Mouse (Mus musculus): ENCODE measurements around the gene Fhod1. TPM values are rescaled to one million over a fixed set of nuclear protein-coding genes. Genes with fewer than 3 reads are reported as not detected.

Gene Fhod1
- total and polyA plus RNA-seq, 3 experiments = 1.7 to 6.1 (median 4.7) TPM

- no peaks in the 10 kb centered on the region for H3K36me3 ChIP-seq (replicated peaks)
- DNase-seq (ENCODE audit: low spot score) = no peak
- ATAC-seq (ENCODE audit: extremely low read depth, insufficient number of reproducible peaks, low FRiP score, poor library complexity, severe bottlenecking) = no peak
- H3K4me3 ChIP-seq (ENCODE audit: low read depth, low read length) = no peak overlapping the region
- TF ChIP-seq GATA1 (IDR thresholded peaks at IDR 0.05; ENCODE audit: borderline replicate concordance, low read length) = no peak
- no peak for TF ChIP-seq TAL1 (conservative IDR thresholded peaks at IDR 0.05; ENCODE audit: low read depth, low read length)
- no peak for TF ChIP-seq GATA2 (IDR thresholded peaks at IDR 0.05; ENCODE audit: borderline replicate concordance, low read depth, low read length)
- no peak for TF ChIP-seq POLR2AphosphoS5 (IDR thresholded peaks at IDR 0.05; ENCODE audit: insufficient replicate concordance, low read depth, low read length)
- TF ChIP-seq CTCF (IDR thresholded peaks at IDR 0.05; ENCODE audit: low read depth, low read length) = no peak
- no peaks in the 10 kb centered on the region for H3K4me1 ChIP-seq (ENCODE audit: insufficient read depth, low read depth, low read length)
- H3K9me3 ChIP-seq (replicated peaks) = no peaks in the 10 kb centered on the region
- H3K27me3 ChIP-seq (ENCODE audit: insufficient read depth, low read length) = peaks cover 53% of the 10 kb centered on the region
These were observed 32.6 kb upstream of the Fhod1 start for GRCm38 (mm10) chr8:105380308-105380707.

DNA sequence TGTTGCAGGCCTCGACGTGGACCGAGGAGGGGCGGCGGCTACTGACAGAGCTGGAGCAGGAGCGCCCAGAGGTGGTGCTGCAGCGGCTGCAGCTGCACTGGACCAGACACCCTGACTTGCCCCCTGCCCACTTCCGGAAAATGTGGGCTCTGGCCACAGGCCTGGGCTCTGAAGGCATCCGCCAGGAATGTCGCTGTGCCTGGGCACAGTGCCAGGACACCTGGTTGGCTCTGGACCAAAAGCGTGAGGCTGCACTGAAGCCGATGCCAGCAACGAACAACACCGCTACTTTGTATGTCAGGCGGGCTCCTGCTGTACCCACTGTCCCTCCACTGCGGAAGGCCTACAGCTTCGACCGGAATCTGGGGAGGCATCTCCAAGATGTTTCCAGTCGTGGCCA, 30.9 kb upstream of the Fhod1 start:
- Histone ChIP-seq H3K36me3 (replicated peaks) (no peaks in the 10 kb centered on the region), H3K27me3 (ENCODE audit: insufficient read depth, low read length) (peaks cover 54% of the 10 kb centered on the region), H3K4me1 (ENCODE audit: insufficient read depth, low read depth, low read length) (no peaks in the 10 kb centered on the region), H3K9me3 (replicated peaks) (peaks cover 5% of the 10 kb centered on the region; the same call in 1 of the 2 replicates), H3K4me3 (ENCODE audit: low read depth, low read length) (no peak overlapping the region)
- no peak for TF ChIP-seq TAL1 (conservative IDR thresholded peaks at IDR 0.05; ENCODE audit: low read depth, low read length)
- no peak for TF ChIP-seq CTCF (IDR thresholded peaks at IDR 0.05; ENCODE audit: low read depth, low read length)
- TF ChIP-seq POLR2AphosphoS5 (IDR thresholded peaks at IDR 0.05; ENCODE audit: insufficient replicate concordance, low read depth, low read length) = no peak
- TF ChIP-seq GATA2 (IDR thresholded peaks at IDR 0.05; ENCODE audit: borderline replicate concordance, low read depth, low read length) = no peak
- TF ChIP-seq GATA1 (IDR thresholded peaks at IDR 0.05; ENCODE audit: borderline replicate concordance, low read length) = no peak
- ATAC-seq (ENCODE audit: extremely low read depth, insufficient number of reproducible peaks, low FRiP score, poor library complexity, severe bottlenecking) (no peak), DNase-seq (ENCODE audit: low spot score) (no peak)

DNA sequence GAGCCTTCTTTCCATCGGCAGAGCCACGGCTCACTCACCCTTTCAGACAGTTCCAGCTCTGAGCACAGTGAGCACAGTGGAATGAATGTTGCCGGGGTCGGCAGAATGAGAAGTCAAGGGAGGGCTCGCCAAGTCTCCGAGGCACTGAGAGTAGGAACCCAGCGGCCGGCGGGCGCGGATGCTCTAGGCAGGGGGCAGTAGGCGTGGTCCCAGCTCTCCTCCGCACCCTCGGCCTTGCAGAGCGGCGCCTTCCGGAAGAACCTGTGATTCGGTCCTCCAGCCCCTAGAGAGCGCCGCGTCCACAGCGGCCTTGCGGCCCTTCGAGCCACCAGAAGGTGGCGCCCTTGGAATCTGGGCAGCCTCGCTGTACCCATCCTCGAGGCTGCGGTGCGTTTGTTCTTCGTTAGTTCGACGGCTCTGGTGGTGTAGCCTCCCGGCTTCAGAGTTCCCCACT, 26.8 kb upstream of the Fhod1 start:
- H3K36me3 ChIP-seq (replicated peaks) = no peaks in the 10 kb centered on the region
- TF ChIP-seq POLR2AphosphoS5 (IDR thresholded peaks at IDR 0.05; ENCODE audit: insufficient replicate concordance, low read depth, low read length) = no peak
- no peak for TF ChIP-seq TAL1 (conservative IDR thresholded peaks at IDR 0.05; ENCODE audit: low read depth, low read length)
- no peak for TF ChIP-seq GATA2 (IDR thresholded peaks at IDR 0.05; ENCODE audit: borderline replicate concordance, low read depth, low read length)
- no peak for TF ChIP-seq GATA1 (IDR thresholded peaks at IDR 0.05; ENCODE audit: borderline replicate concordance, low read length)
- TF ChIP-seq CTCF (IDR thresholded peaks at IDR 0.05; ENCODE audit: low read depth, low read length) = no peak
- H3K27me3 ChIP-seq (ENCODE audit: insufficient read depth, low read length) = peaks cover 46% of the 10 kb centered on the region
- ATAC-seq (ENCODE audit: extremely low read depth, insufficient number of reproducible peaks, low FRiP score, poor library complexity, severe bottlenecking) = no peak
- no peak overlapping the region for H3K4me3 ChIP-seq (ENCODE audit: low read depth, low read length)
- peaks cover 4% of the 10 kb centered on the region; the same call in 1 of the 2 replicates for H3K4me1 ChIP-seq (ENCODE audit: insufficient read depth, low read depth, low read length)
- peaks cover 5% of the 10 kb centered on the region; the same call in 1 of the 2 replicates for H3K9me3 ChIP-seq (replicated peaks)
- no peak for DNase-seq (ENCODE audit: low spot score)

GRCm38 (mm10) chr8:105373032-105373431, 25.3 kb upstream of the Fhod1 start, which contains the start of gene Plekhg4:
Gene Plekhg4 (plus strand): TSS chr8:105373274.
- TF ChIP-seq GATA1 (IDR thresholded peaks at IDR 0.05; ENCODE audit: borderline replicate concordance, low read length) = no peak
- no peak for TF ChIP-seq TAL1 (conservative IDR thresholded peaks at IDR 0.05; ENCODE audit: low read depth, low read length)
- TF ChIP-seq GATA2 (IDR thresholded peaks at IDR 0.05; ENCODE audit: borderline replicate concordance, low read depth, low read length) = no peak
- no peak for TF ChIP-seq POLR2AphosphoS5 (IDR thresholded peaks at IDR 0.05; ENCODE audit: insufficient replicate concordance, low read depth, low read length)
- TF ChIP-seq CTCF (IDR thresholded peaks at IDR 0.05; ENCODE audit: low read depth, low read length) = no peak
- Histone ChIP-seq H3K4me3 (ENCODE audit: low read depth, low read length) (no peak within 1 kb of the TSS), H3K9me3 (replicated peaks) (peaks cover 5% of the 10 kb centered on the region; the same call in 1 of the 2 replicates), H3K36me3 (replicated peaks) (no peaks in the 10 kb centered on the region), H3K27me3 (ENCODE audit: insufficient read depth, low read length) (peaks cover 46% of the 10 kb centered on the region), H3K4me1 (ENCODE audit: insufficient read depth, low read depth, low read length) (peaks cover 4% of the 10 kb centered on the region; the same call in 1 of the 2 replicates)
- no peak for ATAC-seq (ENCODE audit: extremely low read depth, insufficient number of reproducible peaks, low FRiP score, poor library complexity, severe bottlenecking)
- DNase-seq (ENCODE audit: low spot score) = no peak

GRCm38 (mm10) chr8:105372473-105372872, 24.7 kb upstream of the Fhod1 start:
- TF ChIP-seq CTCF (IDR thresholded peaks at IDR 0.05; ENCODE audit: low read depth, low read length) (no peak), TAL1 (conservative IDR thresholded peaks at IDR 0.05; ENCODE audit: low read depth, low read length) (no peak), POLR2AphosphoS5 (IDR thresholded peaks at IDR 0.05; ENCODE audit: insufficient replicate concordance, low read depth, low read length) (no peak), GATA2 (IDR thresholded peaks at IDR 0.05; ENCODE audit: borderline replicate concordance, low read depth, low read length) (no peak), GATA1 (IDR thresholded peaks at IDR 0.05; ENCODE audit: borderline replicate concordance, low read length) (no peak)
- ATAC-seq (ENCODE audit: extremely low read depth, insufficient number of reproducible peaks, low FRiP score, poor library complexity, severe bottlenecking) (no peak), DNase-seq (ENCODE audit: low spot score) (no peak)
- Histone ChIP-seq H3K27me3 (ENCODE audit: insufficient read depth, low read length) (peaks cover 47% of the 10 kb centered on the region), H3K9me3 (replicated peaks) (peaks cover 5% of the 10 kb centered on the region; the same call in 1 of the 2 replicates), H3K4me3 (ENCODE audit: low read depth, low read length) (no peak overlapping the region), H3K4me1 (ENCODE audit: insufficient read depth, low read depth, low read length) (peaks cover 4% of the 10 kb centered on the region; the same call in 1 of the 2 replicates), H3K36me3 (replicated peaks) (no peaks in the 10 kb centered on the region)

DNA sequence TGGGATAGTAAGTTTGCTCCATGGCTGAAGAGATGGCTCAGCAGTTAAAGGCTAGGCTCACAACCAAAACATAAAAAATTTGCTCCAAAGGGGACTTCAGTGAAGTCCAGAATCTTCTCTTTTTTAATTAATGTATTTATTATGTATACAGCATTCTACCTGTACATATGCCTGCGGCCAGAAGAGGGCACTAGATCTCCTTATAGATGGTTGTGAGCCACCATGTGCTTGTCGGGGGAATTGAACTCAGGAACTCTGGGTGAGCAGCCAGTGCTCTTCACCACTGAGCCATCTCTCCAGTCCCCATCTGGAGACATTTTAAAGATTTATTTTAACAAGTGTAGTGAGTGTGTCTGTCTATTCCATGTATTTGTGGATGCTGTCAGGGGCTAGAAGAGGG, 19.4 kb upstream of the Fhod1 start:
- ATAC-seq (ENCODE audit: extremely low read depth, insufficient number of reproducible peaks, low FRiP score, poor library complexity, severe bottlenecking) = no peak
- no peaks in the 10 kb centered on the region for H3K36me3 ChIP-seq (replicated peaks)

More for the DNA sequence above, 19.4 kb upstream of the Fhod1 start:
- DNase-seq (ENCODE audit: low spot score) = no peak
- Histone ChIP-seq H3K4me1 (ENCODE audit: insufficient read depth, low read depth, low read length) (peaks cover 6% of the 10 kb centered on the region), H3K9me3 (replicated peaks) (no peaks in the 10 kb centered on the region), H3K4me3 (ENCODE audit: low read depth, low read length) (no peak overlapping the region), H3K27me3 (ENCODE audit: insufficient read depth, low read length) (peaks cover 51% of the 10 kb centered on the region)
- TF ChIP-seq CTCF (IDR thresholded peaks at IDR 0.05; ENCODE audit: low read depth, low read length) (no peak), POLR2AphosphoS5 (IDR thresholded peaks at IDR 0.05; ENCODE audit: insufficient replicate concordance, low read depth, low read length) (no peak), GATA2 (IDR thresholded peaks at IDR 0.05; ENCODE audit: borderline replicate concordance, low read depth, low read length) (no peak), GATA1 (IDR thresholded peaks at IDR 0.05; ENCODE audit: borderline replicate concordance, low read length) (no peak), TAL1 (conservative IDR thresholded peaks at IDR 0.05; ENCODE audit: low read depth, low read length) (no peak)

All from G1E (cell line).